Mouse (Mus musculus) intestine, embryonic 15.5 days (tissue): ENCODE results near the gene Pqlc2. TPM values are rescaled to one million over a fixed set of nuclear protein-coding genes. Genes with fewer than 3 reads are reported as not detected.

Experiments
- ATAC-seq: fragments of 200-750 bp; cut with Nextera tagmentation; 2 replicates; pipeline ENCODE4 v1.8.0; 2017; ENCODE audit warnings: moderate TSS enrichment, moderate library complexity
- H3K27ac ChIP-seq: fragments of 300-500 bp; sonication (generic); 2 replicates; pipeline ENCODE4 v1.5.1; 2015; ENCODE audit warnings: mild to moderate bottlenecking, inconsistent platforms
- H3K27me3 ChIP-seq: fragments of 300-500 bp; sonication (generic); replicated peaks from 2 replicates; pipeline ENCODE4 v1.6.1; 2015; ENCODE audit warnings: inconsistent platforms
- H3K36me3 ChIP-seq: fragments of 300-500 bp; sonication (generic); 2 replicates; pipeline ENCODE4 v1.6.1; 2015; ENCODE audit warnings: inconsistent platforms
- H3K4me1 ChIP-seq: fragments of 300-500 bp; sonication (generic); replicated peaks from 2 replicates; pipeline ENCODE4 v1.6.1; 2015; ENCODE audit warnings: inconsistent platforms
- H3K4me2 ChIP-seq: fragments of 300-500 bp; sonication (generic); replicated peaks from 2 replicates; pipeline ENCODE4 v1.6.1; 2015; ENCODE audit warnings: mild to moderate bottlenecking, inconsistent platforms
- H3K4me3 ChIP-seq: fragments of 300-500 bp; sonication (generic); replicated peaks from 2 replicates; pipeline ENCODE4 v1.5.1; 2015; ENCODE audit warnings: inconsistent platforms
- H3K9ac ChIP-seq: fragments of 300-500 bp; sonication (generic); 2 replicates; pipeline ENCODE4 v1.6.1; 2015; ENCODE audit warnings: inconsistent platforms
- H3K9me3 ChIP-seq: fragments of 300-500 bp; sonication (generic); 2 replicates; pipeline ENCODE4 v1.6.1; 2016; ENCODE audit warnings: inconsistent platforms
- WGBS: fragments of 180-500 bp; shearing (Covaris S2); methylation state at CpG from one replicate; pipeline ENCODE4 v1.1.7; 2015; 5-methylcytosine and 5-hydroxymethylcytosine counted together
- polyA plus RNA-seq: library from polyadenylated mRNA; unstranded; fragments of >200 nt; fragmentation: Nextera tagmentation; extraction: Ambion mirVana; gene quantifications from 2 replicates; pipeline ENCODE4 v1.2.1, GENCODE M21; 2015

The Pqlc2 gene
- polyA plus RNA-seq = 19.3 and 23.3 TPM in 2 replicates

GRCm38 (mm10) chr4:139310171-139310898, at the start of gene Pqlc2, which contains the start of gene Akr7a5:
Gene Pqlc2, minus strand, starts transcription at chr4:139310708.
Gene Akr7a5, plus strand, starts transcription at chr4:139310744.
- Histone ChIP-seq H3K4me2 (peak within 1 kb of the TSS; percentile 88), H3K36me3 (0 out of 2 replicates have a peak, but pooled peaks cover 2% of the 10 kb centered on the region), H3K27ac (peak within 1 kb of the TSS; percentile 92), H3K27me3 (no peaks in the 10 kb centered on the region), H3K9ac (peak within 1 kb of the TSS; percentile 97), H3K4me3 (peak within 1 kb of the TSS; percentile 91), H3K4me1 (peaks cover 17% of the 10 kb centered on the region; the same call in 1 of the 2 replicates), H3K9me3 (no peaks in the 10 kb centered on the region)
- ATAC-seq = peak; percentile 90
- under 1% methylated on average over 63 of the region's 63 CpGs for WGBS

- no peak overlapping the region for H3K9ac ChIP-seq
- H3K9me3 ChIP-seq = no peaks in the 10 kb centered on the region
- ATAC-seq = no peak
- H3K27ac ChIP-seq = no peak overlapping the region
- H3K4me3 ChIP-seq = no peak overlapping the region
- no peaks in the 10 kb centered on the region for H3K27me3 ChIP-seq
- peaks cover 30% of the 10 kb centered on the region for H3K36me3 ChIP-seq
- no peak overlapping the region for H3K4me2 ChIP-seq
- WGBS = 78% methylated on average over 3 of the region's 3 CpGs
- peaks cover 4% of the 10 kb centered on the region for H3K4me1 ChIP-seq
These were observed 46.7 kb upstream of the Pqlc2 start for GRCm38 (mm10) chr4:139357211-139357610.

GRCm38 (mm10) chr4:139352832-139353231, 42.3 kb upstream of the Pqlc2 start:
- H3K4me2 ChIP-seq = peak overlapping the region; percentile 83
- H3K27me3 ChIP-seq = no peaks in the 10 kb centered on the region
- peak overlapping the region; percentile 86 for H3K9ac ChIP-seq
- H3K4me3 ChIP-seq = peak overlapping the region; percentile 83
- H3K4me1 ChIP-seq = peaks cover 15% of the 10 kb centered on the region
- ATAC-seq = peak; percentile 47; the same call in 1 of the 2 replicates
- H3K9me3 ChIP-seq = no peaks in the 10 kb centered on the region
- peaks cover 23% of the 10 kb centered on the region for H3K36me3 ChIP-seq
- 2% methylated on average over 7 of the region's 7 CpGs for WGBS
- no peak overlapping the region; the same call in 1 of the 2 replicates for H3K27ac ChIP-seq

DNA sequence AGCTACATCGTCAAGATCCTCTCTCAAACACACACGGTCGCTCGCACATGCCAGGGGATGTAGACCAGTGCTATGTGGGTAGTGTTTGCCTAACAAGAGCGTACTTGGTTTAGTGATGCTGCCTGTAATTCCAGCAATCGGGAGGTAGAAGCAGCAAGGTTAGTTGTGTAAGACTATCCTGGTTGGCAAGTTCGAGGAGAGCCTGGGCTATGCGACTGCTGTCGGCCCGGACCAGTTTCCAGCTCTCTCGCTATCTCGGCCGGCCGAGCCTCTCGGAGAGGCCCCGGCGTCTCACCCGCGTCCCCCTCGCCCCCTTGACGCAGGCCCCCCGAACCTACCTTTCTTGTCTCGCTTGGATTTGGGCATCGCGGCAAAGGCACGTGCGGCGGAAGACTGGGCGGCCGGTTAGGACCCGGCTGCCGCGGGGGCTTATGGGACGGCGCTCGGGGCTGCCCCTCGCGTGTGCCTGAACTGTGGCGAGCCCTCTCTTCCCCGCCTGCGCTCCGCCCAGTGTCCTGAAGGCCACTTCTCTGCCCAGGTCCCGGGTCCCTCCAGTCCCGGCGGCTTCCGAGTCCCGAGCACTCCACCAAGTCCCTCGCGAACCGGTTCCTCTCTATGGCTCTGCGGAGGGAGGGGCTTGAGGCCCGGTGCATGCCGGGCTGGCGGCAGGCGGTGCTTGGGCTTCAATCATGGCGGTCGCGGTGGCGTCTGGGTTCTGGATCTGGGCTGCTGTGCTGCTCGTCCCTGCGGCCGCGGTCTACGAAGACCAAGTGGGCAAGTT, 41.6 kb upstream of the Pqlc2 start, which contains the start of the genes Mrto4, Emc1 and Ubr4:
Mrto4 (minus strand) TSS at position 646 of the 781 bp plus-strand sequence.
Emc1 (plus strand) TSS at position 657 of the 781 bp plus-strand sequence.
Ubr4 (plus strand) TSS at position 679 of the 781 bp plus-strand sequence.
- H3K4me1 ChIP-seq = peaks cover 15% of the 10 kb centered on the region
- H3K27ac ChIP-seq = peak within 1 kb of the TSS; percentile 96
- peak; percentile 97 for ATAC-seq
- no peaks in the 10 kb centered on the region for H3K27me3 ChIP-seq
- peak within 1 kb of the TSS; percentile 86 for H3K9ac ChIP-seq
- H3K9me3 ChIP-seq = no peaks in the 10 kb centered on the region
- WGBS = under 1% methylated on average over 64 of the region's 64 CpGs
- H3K36me3 ChIP-seq = peaks cover 23% of the 10 kb centered on the region
- H3K4me2 ChIP-seq = peak within 1 kb of the TSS; percentile 83
- peak within 1 kb of the TSS; percentile 83 for H3K4me3 ChIP-seq

DNA sequence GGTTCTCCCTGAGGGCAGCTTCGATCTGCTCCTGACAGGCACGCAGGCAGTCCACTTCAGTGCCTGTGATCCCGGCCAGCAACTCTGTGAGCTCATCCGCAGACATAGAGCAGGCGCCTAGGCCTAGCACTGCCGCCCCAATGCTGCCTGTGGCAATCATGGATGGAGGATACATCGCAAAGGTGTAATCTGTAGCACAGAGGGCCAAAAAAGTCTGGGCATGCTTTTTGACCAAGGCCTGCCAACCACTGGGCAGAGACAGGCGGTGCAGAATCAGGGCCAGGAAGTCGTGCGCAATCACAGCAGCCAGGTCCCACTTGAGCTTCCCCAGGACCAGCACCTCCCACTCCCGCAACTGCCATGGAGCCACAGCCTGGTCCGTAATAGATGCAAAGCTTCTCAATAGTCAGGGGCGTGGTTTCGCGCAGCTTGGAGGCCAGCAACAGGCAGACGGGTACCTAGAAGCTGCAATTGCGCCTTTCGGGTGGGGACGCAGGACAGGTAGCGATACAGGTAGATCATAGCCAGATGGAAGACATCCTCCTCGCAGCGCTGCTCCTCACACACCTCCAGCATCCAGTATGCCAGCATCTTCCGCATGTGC, 35.0 kb upstream of the Pqlc2 start:
- no peak for ATAC-seq
- H3K9me3 ChIP-seq = no peaks in the 10 kb centered on the region
- no peaks in the 10 kb centered on the region for H3K27me3 ChIP-seq
- no peak overlapping the region for H3K4me3 ChIP-seq
- no peak overlapping the region for H3K27ac ChIP-seq
- WGBS = 82% methylated on average over 23 of the region's 23 CpGs
- H3K36me3 ChIP-seq = peaks cover 30% of the 10 kb centered on the region
- H3K4me2 ChIP-seq = no peak overlapping the region
- H3K4me1 ChIP-seq = no peaks in the 10 kb centered on the region; the same call in 1 of the 2 replicates
- H3K9ac ChIP-seq = no peak overlapping the region

GRCm38 (mm10) chr4:139343718-139344117, 33.2 kb upstream of the Pqlc2 start:
- no peak overlapping the region for H3K9ac ChIP-seq
- H3K27ac ChIP-seq = no peak overlapping the region
- H3K36me3 ChIP-seq = peaks cover 26% of the 10 kb centered on the region
- ATAC-seq = no peak
- no peaks in the 10 kb centered on the region for H3K4me1 ChIP-seq
- no peak overlapping the region for H3K4me2 ChIP-seq
- H3K27me3 ChIP-seq = no peaks in the 10 kb centered on the region
- no peaks in the 10 kb centered on the region for H3K9me3 ChIP-seq
- H3K4me3 ChIP-seq = no peak overlapping the region
- WGBS = 54% methylated on average over 5 of the region's 5 CpGs

DNA sequence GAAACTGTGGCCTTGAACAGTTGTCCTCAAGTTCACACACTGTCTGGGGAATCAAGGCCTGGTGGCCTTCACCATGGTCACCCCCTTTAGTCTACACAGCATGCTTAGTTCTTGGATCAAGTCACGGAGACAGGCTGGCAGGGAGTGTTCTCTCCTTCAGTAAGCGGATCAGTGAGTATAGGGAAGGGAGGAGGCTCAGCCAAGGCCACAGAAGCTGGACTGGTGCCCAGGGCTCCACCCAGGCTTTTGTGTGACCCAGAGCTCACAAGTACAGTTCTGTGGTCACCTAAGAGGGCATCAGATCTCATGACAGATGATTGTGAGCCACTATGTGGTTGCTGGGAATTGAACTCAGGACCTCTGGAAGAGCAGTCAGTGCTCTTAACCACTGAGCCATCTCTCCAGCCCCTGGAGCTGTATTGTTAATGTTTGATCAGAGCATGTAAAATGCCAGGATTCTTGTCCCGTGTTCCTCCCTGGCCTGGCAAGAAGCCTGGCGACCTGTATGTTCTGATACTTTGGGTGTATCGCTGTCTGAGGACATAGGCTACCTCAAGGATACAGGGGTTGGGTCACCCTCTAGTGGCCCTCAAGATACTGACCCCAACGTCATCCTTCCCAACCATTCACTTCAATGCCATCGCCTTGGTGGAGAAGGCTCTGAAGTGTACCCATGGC, 31.2 kb upstream of the Pqlc2 start:
- Histone ChIP-seq H3K36me3 (peaks cover 10% of the 10 kb centered on the region), H3K9me3 (no peaks in the 10 kb centered on the region), H3K27ac (no peak overlapping the region), H3K4me1 (0 out of 2 replicates have a peak, but pooled peaks cover 3% of the 10 kb centered on the region), H3K4me3 (no peak overlapping the region), H3K9ac (no peak overlapping the region), H3K4me2 (no peak overlapping the region), H3K27me3 (peaks cover 5% of the 10 kb centered on the region)
- WGBS = 72% methylated on average over 7 of the region's 7 CpGs
- no peak for ATAC-seq

DNA sequence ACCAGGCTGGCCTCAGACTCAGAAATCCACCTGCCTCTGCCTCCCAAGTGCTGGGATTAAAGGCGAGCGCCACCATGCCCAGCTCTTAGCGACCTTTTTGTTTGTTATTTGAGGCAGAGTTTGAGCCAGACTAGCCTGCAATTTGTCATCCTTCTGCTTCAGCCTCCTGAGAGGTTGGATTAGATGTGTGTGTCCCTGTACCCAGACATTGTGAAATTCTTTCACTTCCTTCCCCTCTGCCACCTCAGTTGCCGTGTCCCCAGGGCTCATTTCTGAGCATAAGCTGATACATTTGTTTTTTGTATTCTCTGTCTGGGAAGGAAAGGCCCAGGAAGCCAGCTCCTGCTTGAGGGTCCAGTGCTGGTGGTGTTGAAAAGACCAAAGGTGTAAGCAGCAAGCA, 30.3 kb upstream of the Pqlc2 start:
- Histone ChIP-seq H3K36me3 (0 out of 2 replicates have a peak, but pooled peaks cover 3% of the 10 kb centered on the region), H3K4me2 (no peak overlapping the region), H3K4me1 (0 out of 2 replicates have a peak, but pooled peaks cover 3% of the 10 kb centered on the region), H3K9me3 (no peaks in the 10 kb centered on the region), H3K27me3 (peaks cover 5% of the 10 kb centered on the region), H3K9ac (no peak overlapping the region), H3K4me3 (no peak overlapping the region), H3K27ac (no peak overlapping the region)
- 75% methylated on average over 4 of the region's 4 CpGs for whole genome bisulfite sequencing
- ATAC-seq = no peak

DNA sequence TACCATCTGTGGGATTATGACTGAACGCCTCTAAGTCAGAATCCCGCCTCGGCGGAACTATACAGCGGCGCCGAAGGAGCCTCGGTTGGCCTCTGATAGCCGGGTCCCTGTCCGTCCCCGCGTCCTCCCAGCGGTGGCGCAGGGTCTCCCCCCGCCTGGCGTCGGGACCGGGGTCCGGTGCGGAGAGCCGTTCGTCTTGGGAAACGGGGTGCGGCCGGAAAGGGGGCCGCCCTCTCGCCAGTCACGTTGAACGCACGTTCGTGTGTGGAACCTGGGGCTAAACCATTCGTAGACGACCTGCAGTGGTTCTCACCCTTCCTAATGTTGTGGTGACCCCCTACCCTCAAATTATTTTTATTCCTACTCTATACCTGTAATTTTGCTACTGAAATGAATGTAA, 27.6 kb upstream of the Pqlc2 start:
- no peaks in the 10 kb centered on the region for H3K36me3 ChIP-seq
- 0 out of 2 replicates have a peak, but pooled peaks cover 7% of the 10 kb centered on the region for H3K4me1 ChIP-seq
- no peak overlapping the region for H3K27ac ChIP-seq
- WGBS = 53% methylated on average over 33 of the region's 33 CpGs
- no peak for ATAC-seq
- no peak overlapping the region for H3K4me3 ChIP-seq
- H3K4me2 ChIP-seq = no peak overlapping the region
- peaks cover 5% of the 10 kb centered on the region for H3K27me3 ChIP-seq
- no peak overlapping the region for H3K9ac ChIP-seq
- no peaks in the 10 kb centered on the region for H3K9me3 ChIP-seq

- Histone ChIP-seq H3K9ac (peak overlapping the region; percentile 44), H3K9me3 (no peaks in the 10 kb centered on the region), H3K4me1 (0 out of 2 replicates have a peak, but pooled peaks cover 7% of the 10 kb centered on the region), H3K27me3 (peaks cover 5% of the 10 kb centered on the region), H3K27ac (no peak overlapping the region), H3K36me3 (no peaks in the 10 kb centered on the region), H3K4me3 (peak overlapping the region; percentile 28), H3K4me2 (peak overlapping the region; percentile 63)
- ATAC-seq = peak; percentile 71
- WGBS = 19% methylated on average over 24 of the region's 24 CpGs
These were observed 26.4 kb upstream of the Pqlc2 start for GRCm38 (mm10) chr4:139336822-139337483.

- peak; percentile 49 for ATAC-seq
- no peak overlapping the region for H3K27ac ChIP-seq
- H3K4me2 ChIP-seq = no peak overlapping the region
- H3K4me3 ChIP-seq = no peak overlapping the region
- 0 out of 2 replicates have a peak, but pooled peaks cover 7% of the 10 kb centered on the region for H3K4me1 ChIP-seq
- H3K9me3 ChIP-seq = no peaks in the 10 kb centered on the region
- H3K9ac ChIP-seq = no peak overlapping the region
- no peaks in the 10 kb centered on the region for H3K36me3 ChIP-seq
- peaks cover 5% of the 10 kb centered on the region for H3K27me3 ChIP-seq
- WGBS = 48% methylated on average over 7 of the region's 7 CpGs
These were observed 25.0 kb upstream of the Pqlc2 start for GRCm38 (mm10) chr4:139335507-139335906.
